Mouse (Mus musculus) forebrain, embryonic 13.5 days (tissue): Measurements from ENCODE around the gene Gm21190. TPM values are rescaled to one million over a fixed set of nuclear protein-coding genes. Genes with fewer than 3 reads are reported as not detected.
"Not testable (repeated sequence)": the region's sequence is repeated elsewhere in the genome, so short reads cannot be mapped to it uniquely, and the experiment has no call there.

Experiments used
- ATAC-seq: fragments of 200-750 bp; cut with Nextera tagmentation; 2 replicates; pipeline ENCODE4 v1.8.0; 2017
- H3K27ac ChIP-seq: fragments of 300-500 bp; sonication (generic); 2 replicates; pipeline ENCODE4 v1.5.1; 2015; ENCODE audit warnings: inconsistent platforms, mild to moderate bottlenecking, moderate library complexity
- H3K27me3 ChIP-seq: fragments of 300-500 bp; sonication (generic); 2 replicates; pipeline ENCODE4 v1.6.1; 2015; ENCODE audit warnings: mild to moderate bottlenecking, inconsistent platforms
- H3K36me3 ChIP-seq: fragments of 300-500 bp; sonication (generic); 2 replicates; pipeline ENCODE4 v1.6.1; 2015; ENCODE audit warnings: mild to moderate bottlenecking, inconsistent platforms; ENCODE audit not compliant: poor library complexity, severe bottlenecking
- H3K4me1 ChIP-seq: fragments of 300-500 bp; sonication (generic); 2 replicates; pipeline ENCODE4 v1.6.1; 2015; ENCODE audit warnings: inconsistent platforms
- H3K4me2 ChIP-seq: fragments of 300-500 bp; sonication (generic); 2 replicates; pipeline ENCODE4 v1.6.1; 2015; ENCODE audit warnings: inconsistent platforms, mild to moderate bottlenecking, moderate library complexity
- H3K4me3 ChIP-seq: fragments of 300-500 bp; sonication (generic); 2 replicates; pipeline ENCODE4 v1.5.1; 2015; ENCODE audit warnings: mild to moderate bottlenecking, inconsistent platforms
- H3K9ac ChIP-seq: fragments of 300-500 bp; sonication (generic); 2 replicates; pipeline ENCODE4 v1.6.1; 2015; ENCODE audit warnings: mild to moderate bottlenecking, inconsistent platforms
- H3K9me3 ChIP-seq: fragments of 300-500 bp; sonication (generic); replicated peaks from 2 replicates; pipeline ENCODE4 v1.6.1; 2016; ENCODE audit warnings: inconsistent platforms
- WGBS: fragments of 180-500 bp; shearing (Covaris S2); methylation state at CpG from one replicate; pipeline ENCODE4 v1.1.7; 2015; 5-methylcytosine and 5-hydroxymethylcytosine counted together
- polyA plus RNA-seq: library from polyadenylated mRNA; unstranded; fragments of >200 nt; fragmentation: Nextera tagmentation; extraction: Ambion mirVana; gene quantifications from 2 replicates; pipeline ENCODE4 v1.2.1, GENCODE M21; 2015

Gm21190 gene
- polyA plus RNA-seq, 1 experiment from 2014 or later: not detected

DNA sequence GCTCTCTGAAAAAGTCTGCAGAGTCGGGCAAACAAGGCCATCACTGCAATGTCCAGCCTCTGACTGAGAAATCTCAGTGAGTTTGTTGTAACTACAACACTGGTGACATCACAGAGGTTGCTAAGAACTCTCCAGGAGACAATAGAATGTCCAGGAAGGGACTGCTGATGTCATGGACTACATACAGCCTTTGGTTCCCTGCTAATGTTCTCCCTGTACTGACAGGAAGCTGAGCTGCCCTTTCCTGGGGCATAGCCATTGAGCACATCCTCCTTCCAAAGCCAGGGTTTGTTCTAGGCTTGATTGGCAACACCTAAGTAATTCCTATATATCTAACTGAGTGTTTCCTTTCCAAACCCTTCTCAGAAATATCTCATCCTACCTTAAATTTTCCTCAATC, 52.6 kb downstream of the Gm21190 start, which contains the start of gene Gm21149:
Gene Gm21149 (minus strand): TSS at position 101 of the 400 bp plus-strand sequence.
- not testable (repeated sequence) for ATAC-seq, H3K4me3 ChIP-seq
- 69% methylated on average over 1 of the region's 1 CpGs for WGBS

More for the DNA sequence above, 52.6 kb downstream of the Gm21190 start, which contains the start of gene Gm21149:
- not testable (repeated sequence) for H3K4me2 ChIP-seq, H3K9ac ChIP-seq, H3K36me3 ChIP-seq, H3K4me1 ChIP-seq, H3K27ac ChIP-seq, H3K27me3 ChIP-seq
- H3K9me3 ChIP-seq: peaks cover 26% of the 10 kb centered on the region

Other genes with a start within 250 kb of the Gm21190 start
- not detected in 2 replicates for gene Gm21149, start 52.7 kb downstream of the Gm21190 start, polyA plus RNA-seq
- gene Gm21083, start 48.1 kb upstream of the Gm21190 start, polyA plus RNA-seq: not detected in 2 replicates
- gene Speer4d, start 89.8 kb upstream of the Gm21190 start, polyA plus RNA-seq: not detected in 2 replicates
- gene 4930572O03Rik, start 127.8 kb upstream of the Gm21190 start, polyA plus RNA-seq: not detected in 2 replicates
- not detected in 2 replicates for gene Speer4c, start 185.0 kb upstream of the Gm21190 start, polyA plus RNA-seq